Mouse (Mus musculus) heart, embryonic 16.5 days (tissue): ENCODE data around the gene Olfr157. TPM values are rescaled to one million over a fixed set of nuclear protein-coding genes. Genes with fewer than 3 reads are reported as not detected.
A peak's percentile ranks its signal among the peaks of the same experiment; 100 is the strongest.

Experiments
- ATAC-seq: fragments of 200-750 bp; cut with Nextera tagmentation; replicated peaks from 2 replicates; pipeline ENCODE4 v1.8.0; 2017; ENCODE audit warnings: moderate number of reproducible peaks; ENCODE audit not compliant: insufficient read depth, low FRiP score; ENCODE audit errors: extremely low read depth
- H3K27ac ChIP-seq: fragments of 300-500 bp; sonication (generic); 2 replicates; pipeline ENCODE4 v1.5.1; 2014; ENCODE audit warnings: mild to moderate bottlenecking, low read length, control low read depth, moderate library complexity
- H3K27me3 ChIP-seq: fragments of 300-500 bp; sonication (generic); 2 replicates; pipeline ENCODE4 v1.6.1; 2014; ENCODE audit warnings: low read length, mixed read lengths; ENCODE audit not compliant: control insufficient read depth, insufficient read depth
- H3K36me3 ChIP-seq: fragments of 300-500 bp; sonication (generic); 2 replicates; pipeline ENCODE4 v1.6.1; 2014; ENCODE audit not compliant: control insufficient read depth, insufficient read depth
- H3K4me1 ChIP-seq: fragments of 300-500 bp; sonication (generic); 2 replicates; pipeline ENCODE4 v1.6.1; 2014; ENCODE audit warnings: low read length, mixed read lengths; ENCODE audit not compliant: control insufficient read depth, insufficient read depth
- H3K4me2 ChIP-seq: fragments of 300-500 bp; sonication (generic); 2 replicates; pipeline ENCODE4 v1.6.1; 2014; ENCODE audit warnings: low read depth, mild to moderate bottlenecking, control low read depth, low read length
- H3K4me3 ChIP-seq: fragments of 300-500 bp; sonication (generic); 2 replicates; pipeline ENCODE4 v1.5.1; 2014; ENCODE audit warnings: mild to moderate bottlenecking, control low read depth, low read length
- H3K9ac ChIP-seq: fragments of 300-500 bp; sonication (generic); 2 replicates; pipeline ENCODE4 v1.6.1; 2014; ENCODE audit warnings: low read length, control low read depth
- H3K9me3 ChIP-seq: fragments of 300-500 bp; sonication (generic); replicated peaks from 2 replicates; pipeline ENCODE4 v1.6.1; 2016; ENCODE audit warnings: low read length; ENCODE audit not compliant: control insufficient read depth
- WGBS: fragments of 180-500 bp; shearing (Covaris S2); extraction: QIAGEN DNeasy Blood & Tissue Kit; methylation state at CpG from one replicate; pipeline ENCODE4 v1.1.7; 2014; 5-methylcytosine and 5-hydroxymethylcytosine counted together
- polyA plus RNA-seq: library from polyadenylated mRNA; unstranded; fragments of >200 nt; fragmentation: Nextera tagmentation; extraction: Ambion mirVana; gene quantifications from 2 replicates; pipeline ENCODE4 v1.2.1, GENCODE M21; 2015

Gene Olfr157
- not detected in 2 replicates for polyA plus RNA-seq

GRCm38 (mm10) chr4:43840101-43840500, at the start of gene Olfr157:
Gene Olfr157 (minus strand): TSS chr4:43840201.
- no peak for ATAC-seq
- WGBS = 69% methylated on average over 1 of the region's 1 CpGs
- Histone ChIP-seq H3K36me3 (no peaks in the 10 kb centered on the region), H3K27me3 (no peaks in the 10 kb centered on the region), H3K4me2 (no peak within 1 kb of the TSS), H3K9ac (no peak within 1 kb of the TSS), H3K9me3 (peaks cover 4% of the 10 kb centered on the region), H3K27ac (no peak within 1 kb of the TSS), H3K4me3 (no peak within 1 kb of the TSS), H3K4me1 (peaks cover 6% of the 10 kb centered on the region; the same call in 1 of the 2 replicates)

GRCm38 (mm10) chr4:43884196-43884595, 44.2 kb upstream of the Olfr157 start:
- Histone ChIP-seq H3K4me3 (no peak overlapping the region), H3K4me2 (peak overlapping the region; percentile 29; the same call in 1 of the 2 replicates), H3K9me3 (no peaks in the 10 kb centered on the region), H3K4me1 (peaks cover 26% of the 10 kb centered on the region), H3K36me3 (no peaks in the 10 kb centered on the region), H3K27me3 (no peaks in the 10 kb centered on the region), H3K27ac (peak overlapping the region; percentile 81), H3K9ac (no peak overlapping the region)
- WGBS = 25% methylated on average over 4 of the region's 4 CpGs
- 0 out of 2 replicates have a peak, but pooled peaks have one; percentile 45 for ATAC-seq

DNA sequence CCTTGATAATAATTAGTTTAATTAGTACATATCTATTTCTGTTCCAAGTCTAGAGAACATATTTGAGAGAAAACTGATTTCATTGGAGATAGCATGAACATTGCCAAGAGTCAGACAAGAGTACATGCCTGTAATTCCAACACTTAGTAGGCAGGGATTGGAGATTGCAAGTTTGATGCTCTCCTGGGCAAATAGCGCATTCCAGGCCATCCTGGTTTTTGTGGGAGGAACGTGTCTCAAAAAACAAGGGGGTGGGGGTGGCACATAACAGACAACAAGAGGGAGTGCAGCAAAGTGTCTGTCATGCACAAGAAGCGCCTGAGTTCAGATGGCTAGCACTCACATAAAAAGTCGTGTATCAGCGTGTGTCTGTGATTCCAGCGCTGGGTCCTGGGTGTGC, 39.6 kb upstream of the Olfr157 start:
- WGBS = 60% methylated on average over 6 of the region's 6 CpGs
- Histone ChIP-seq H3K4me3 (no peak overlapping the region), H3K9me3 (no peaks in the 10 kb centered on the region), H3K36me3 (no peaks in the 10 kb centered on the region), H3K4me1 (peaks cover 26% of the 10 kb centered on the region), H3K27ac (no peak overlapping the region), H3K9ac (no peak overlapping the region), H3K27me3 (no peaks in the 10 kb centered on the region), H3K4me2 (no peak overlapping the region)
- no peak for ATAC-seq

GRCm38 (mm10) chr4:43878121-43878776, 38.2 kb upstream of the Olfr157 start:
- Histone ChIP-seq H3K9ac (peak overlapping the region; percentile 5; the same call in 1 of the 2 replicates), H3K4me2 (no peak overlapping the region), H3K9me3 (no peaks in the 10 kb centered on the region), H3K36me3 (no peaks in the 10 kb centered on the region), H3K27me3 (no peaks in the 10 kb centered on the region), H3K27ac (peak overlapping the region; percentile 58), H3K4me1 (peaks cover 18% of the 10 kb centered on the region), H3K4me3 (no peak overlapping the region)
- ATAC-seq = no peak
- 29% methylated on average over 5 of the region's 5 CpGs for WGBS

DNA sequence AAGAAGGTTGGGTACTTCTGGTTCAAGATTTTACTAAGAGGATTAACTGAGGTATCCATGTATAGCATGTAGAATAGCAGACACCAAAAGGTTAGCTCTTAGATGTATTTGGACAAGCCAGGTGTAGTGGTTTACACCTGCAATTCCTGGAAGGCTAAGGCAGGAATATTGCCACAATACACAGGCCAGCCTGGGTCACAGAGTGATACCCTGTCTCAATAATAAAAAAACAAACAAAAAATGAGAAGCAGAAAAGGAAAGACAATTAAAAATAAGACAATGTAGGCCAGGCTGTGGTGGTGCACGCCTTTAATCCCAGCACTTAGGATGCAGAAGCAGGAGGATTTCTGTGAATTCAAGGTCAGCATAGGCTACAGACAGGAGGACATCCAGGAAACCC, 37.2 kb upstream of the Olfr157 start:
- Histone ChIP-seq H3K36me3 (no peaks in the 10 kb centered on the region), H3K9ac (no peak overlapping the region), H3K27ac (no peak overlapping the region), H3K9me3 (no peaks in the 10 kb centered on the region), H3K27me3 (no peaks in the 10 kb centered on the region), H3K4me3 (no peak overlapping the region), H3K4me1 (peaks cover 18% of the 10 kb centered on the region), H3K4me2 (no peak overlapping the region)
- ATAC-seq = no peak
- 93% methylated on average over 1 of the region's 1 CpGs for WGBS

DNA sequence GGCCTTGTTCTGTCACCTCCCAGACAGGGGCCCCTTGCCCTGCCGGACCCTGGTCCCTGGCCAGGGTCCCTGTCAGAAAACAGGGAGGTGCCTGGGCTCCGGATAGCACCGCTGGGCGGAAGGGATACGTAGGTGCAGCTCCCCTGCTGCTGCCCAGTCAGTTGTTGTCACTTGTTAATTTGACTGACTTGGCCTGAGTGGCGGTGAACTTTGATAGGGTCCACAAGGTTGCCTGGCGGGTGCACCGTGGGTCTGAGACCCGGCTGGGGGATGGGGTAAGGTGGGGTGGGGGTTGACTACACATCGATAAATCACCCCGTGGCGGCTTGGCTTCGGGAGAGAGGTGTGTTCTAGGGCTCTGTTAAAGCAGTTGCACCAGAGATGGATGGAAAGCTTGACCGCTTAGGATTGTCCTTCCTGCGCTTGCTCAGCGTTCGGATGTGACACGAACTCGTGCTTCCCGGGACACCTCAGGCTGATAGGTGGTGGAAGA, 36.0 kb upstream of the Olfr157 start:
- Histone ChIP-seq H3K27me3 (no peaks in the 10 kb centered on the region), H3K9me3 (no peaks in the 10 kb centered on the region), H3K27ac (no peak overlapping the region), H3K9ac (peak overlapping the region; percentile 85), H3K4me2 (peak overlapping the region; percentile 80), H3K4me3 (peak overlapping the region; percentile 97), H3K36me3 (no peaks in the 10 kb centered on the region), H3K4me1 (peaks cover 18% of the 10 kb centered on the region)
- ATAC-seq = peak; percentile 20
- WGBS = under 1% methylated on average over 20 of the region's 20 CpGs

DNA sequence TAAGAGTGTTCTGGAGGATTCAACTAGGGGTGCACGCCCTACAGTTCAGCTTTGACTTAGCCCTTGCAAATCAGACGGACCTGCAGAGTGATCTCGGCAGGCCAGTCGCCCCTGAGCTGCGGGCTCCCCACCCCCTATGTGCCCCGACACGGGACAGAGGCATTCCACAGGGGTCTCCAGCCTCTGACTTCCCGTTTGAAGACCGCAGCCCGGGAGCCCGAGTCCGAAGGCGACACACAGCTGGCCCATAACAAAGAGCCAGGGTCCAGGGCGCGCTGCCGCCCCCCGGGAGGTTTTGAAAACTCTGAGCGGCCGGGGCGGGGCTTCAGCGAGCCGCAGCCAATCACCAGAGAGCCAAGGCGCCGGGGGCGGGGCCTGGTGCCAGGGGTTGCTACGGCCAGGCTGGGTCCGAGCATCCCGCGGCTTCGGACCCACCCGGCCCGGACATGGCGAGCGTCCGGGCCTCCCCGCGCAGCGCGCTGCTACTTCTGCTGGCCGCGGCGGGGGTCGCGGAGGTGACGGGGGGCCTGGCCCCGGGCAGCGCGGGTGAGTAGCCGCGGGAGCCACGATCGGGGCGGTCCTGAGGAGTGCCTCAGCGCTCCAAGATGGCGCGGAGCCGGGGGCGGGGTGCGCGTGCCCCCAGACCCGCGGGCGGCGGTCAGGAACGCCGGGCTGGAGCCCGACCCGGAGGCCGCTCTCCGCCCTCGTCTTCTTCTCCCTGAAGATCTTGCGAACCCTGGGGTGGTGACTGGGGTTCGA, 35.3 kb upstream of the Olfr157 start, which contains the start of gene Reck:
TSS of gene Reck (plus strand) at position 371 of the 759 bp plus-strand sequence.
- peak; percentile 92 for ATAC-seq
- Histone ChIP-seq H3K4me2 (peak within 1 kb of the TSS; percentile 80), H3K36me3 (no peaks in the 10 kb centered on the region), H3K27ac (no peak within 1 kb of the TSS), H3K4me3 (peak within 1 kb of the TSS; percentile 97), H3K27me3 (no peaks in the 10 kb centered on the region), H3K9ac (peak within 1 kb of the TSS; percentile 85), H3K4me1 (peaks cover 18% of the 10 kb centered on the region), H3K9me3 (no peaks in the 10 kb centered on the region)
- WGBS = 1% methylated on average over 72 of the region's 73 CpGs

- no peaks in the 10 kb centered on the region for H3K27me3 ChIP-seq
- H3K9me3 ChIP-seq = no peaks in the 10 kb centered on the region
- ATAC-seq = no peak
- 40% methylated on average over 7 of the region's 7 CpGs for WGBS
- H3K4me1 ChIP-seq = peaks cover 18% of the 10 kb centered on the region
- H3K4me2 ChIP-seq = peak overlapping the region; percentile 80
- no peaks in the 10 kb centered on the region for H3K36me3 ChIP-seq
- H3K4me3 ChIP-seq = no peak overlapping the region
- H3K27ac ChIP-seq = no peak overlapping the region
- no peak overlapping the region for H3K9ac ChIP-seq
Observed at GRCm38 (mm10) chr4:43874501-43874900, 34.5 kb upstream of the Olfr157 start.

DNA sequence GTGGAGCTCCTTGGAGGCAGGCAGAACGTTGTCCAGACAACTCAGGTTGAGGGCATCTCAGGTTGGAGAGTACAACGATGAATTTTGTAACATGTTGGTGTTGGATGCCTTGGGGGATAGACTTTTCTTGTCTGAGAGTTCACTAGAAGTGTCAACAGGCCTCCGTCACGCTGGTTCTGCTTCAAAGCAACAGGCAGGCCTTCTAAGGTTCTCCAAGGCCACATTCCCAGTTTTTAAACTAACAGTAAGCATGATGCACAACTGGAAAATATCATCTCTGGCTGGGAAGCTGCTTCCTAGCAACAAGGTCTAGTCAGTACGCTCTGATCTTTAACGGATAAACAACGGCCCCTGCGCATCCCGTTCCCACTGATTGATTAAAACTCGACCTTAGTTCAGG, 29.8 kb upstream of the Olfr157 start:
- Histone ChIP-seq H3K9me3 (0 out of 2 replicates have a peak, but pooled peaks cover 2% of the 10 kb centered on the region), H3K27ac (no peak overlapping the region), H3K27me3 (no peaks in the 10 kb centered on the region), H3K36me3 (no peaks in the 10 kb centered on the region), H3K4me3 (no peak overlapping the region), H3K9ac (no peak overlapping the region), H3K4me1 (peaks cover under 1% of the 10 kb centered on the region; the same call in 1 of the 2 replicates), H3K4me2 (no peak overlapping the region)
- no peak for ATAC-seq
- 90% methylated on average over 10 of the region's 10 CpGs for WGBS
